Mouse (Mus musculus) heart, embryonic 14.5 days (tissue): ENCODE measurements around the gene Clta. TPM values are rescaled to one million over a fixed set of nuclear protein-coding genes. Genes with fewer than 3 reads are reported as not detected.

Experiments
- ATAC-seq: fragments of 200-750 bp; cut with Nextera tagmentation; 2 replicates; pipeline ENCODE4 v1.8.0; 2017; ENCODE audit warnings: low read depth, moderate TSS enrichment; ENCODE audit not compliant: insufficient number of reproducible peaks, insufficient read depth, low FRiP score
- H3K27ac ChIP-seq, 2 experiments: fragments of 200-500 bp in 1 of 2; fragments of 300-500 bp in 1 of 2; sonication (generic) in 1 of 2; replicated peaks in 1 of 2; 2 replicates each; pipeline ENCODE4 v1.5.1; 2012 to 2014; ENCODE audit warnings: low read depth in 2 of 2, low read length in 2 of 2, control low read depth in 1 of 2, mild to moderate bottlenecking in 1 of 2, mixed read lengths in 1 of 2; ENCODE audit not compliant: control insufficient read depth in 1 of 2, insufficient read depth in 1 of 2
- H3K27me3 ChIP-seq: fragments of 300-500 bp; sonication (generic); 2 replicates; pipeline ENCODE4 v1.6.1; 2014; ENCODE audit warnings: mild to moderate bottlenecking, low read length, control low read depth; ENCODE audit not compliant: control insufficient read depth, insufficient read depth
- H3K36me3 ChIP-seq: fragments of 300-500 bp; sonication (generic); 2 replicates; pipeline ENCODE4 v1.6.1; 2014; ENCODE audit warnings: mild to moderate bottlenecking, control low read depth, low read length, mixed read lengths; ENCODE audit not compliant: control insufficient read depth, insufficient read depth
- H3K4me1 ChIP-seq, 2 experiments: fragments of 200-500 bp in 1 of 2; fragments of 300-500 bp in 1 of 2; sonication (generic) in 1 of 2; 2 replicates each; pipeline ENCODE4 v1.6.1; 2012 to 2014; ENCODE audit warnings: low read length in 2 of 2, control low read depth in 1 of 2, mixed read lengths in 1 of 2; ENCODE audit not compliant: control insufficient read depth in 2 of 2, insufficient read depth in 2 of 2
- H3K4me2 ChIP-seq: fragments of 300-500 bp; sonication (generic); 2 replicates; pipeline ENCODE4 v1.6.1; 2014; ENCODE audit warnings: mild to moderate bottlenecking, low read length
- H3K4me3 ChIP-seq, 2 experiments: fragments of 200-500 bp in 1 of 2; fragments of 300-500 bp in 1 of 2; sonication (generic) in 1 of 2; 2 replicates each; pipeline ENCODE4 v1.5.1; 2012 to 2014; ENCODE audit warnings: low read length in 2 of 2, mild to moderate bottlenecking in 2 of 2, control low read depth in 1 of 2, low read depth in 1 of 2, moderate library complexity in 1 of 2; ENCODE audit not compliant: control insufficient read depth in 1 of 2, insufficient read depth in 1 of 2
- H3K9ac ChIP-seq: fragments of 300-500 bp; sonication (generic); 2 replicates; pipeline ENCODE4 v1.6.1; 2014; ENCODE audit warnings: mild to moderate bottlenecking, low read length
- H3K9me3 ChIP-seq: fragments of 300-500 bp; sonication (generic); 2 replicates; pipeline ENCODE4 v1.6.1; 2016; ENCODE audit warnings: low read length, control low read depth; ENCODE audit not compliant: control insufficient read depth
- WGBS: fragments of 180-500 bp; shearing (Covaris S2); extraction: QIAGEN DNeasy Blood & Tissue Kit; methylation state at CpG from one replicate; pipeline ENCODE4 v1.1.7; 2014; 5-methylcytosine and 5-hydroxymethylcytosine counted together
- polyA plus RNA-seq: library from polyadenylated mRNA; unstranded; fragments of >200 nt; fragmentation: Nextera tagmentation; extraction: Ambion mirVana; gene quantifications from 2 replicates; pipeline ENCODE4 v1.2.1, GENCODE M21; 2014

The Clta gene
- polyA plus RNA-seq, 1 experiment from 2014 or later = 154 TPM

DNA sequence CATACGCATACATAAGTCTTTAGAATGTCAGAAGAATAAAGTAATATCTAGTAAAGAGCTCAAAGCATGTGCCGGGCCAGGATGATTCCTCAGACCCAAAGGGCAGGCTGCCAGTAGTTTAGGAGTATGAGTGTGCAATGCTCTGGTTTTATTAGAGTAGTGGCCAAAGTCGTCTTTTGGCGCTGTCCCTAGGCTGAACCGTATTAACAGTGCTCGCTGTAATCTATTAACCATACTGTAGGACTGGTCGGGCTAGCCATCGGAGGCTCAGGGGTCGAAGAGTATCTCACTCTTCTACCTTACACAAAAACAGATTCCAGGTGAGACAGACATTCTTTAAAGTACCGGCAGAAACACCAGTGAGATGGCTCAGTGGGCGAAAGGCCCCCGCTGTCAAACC lies 12.5 kb downstream of the Clta start:
- H3K4me2 ChIP-seq = no peak overlapping the region
- peaks cover 54% of the 10 kb centered on the region for H3K36me3 ChIP-seq
- H3K27ac ChIP-seq = no peak overlapping the region
- H3K9me3 ChIP-seq = no peaks in the 10 kb centered on the region
- H3K9ac ChIP-seq = no peak overlapping the region
- H3K4me1 ChIP-seq = peaks cover 7 to 30% of the 10 kb centered on the region in 2 experiments
- no peak overlapping the region for H3K4me3 ChIP-seq
- 93% methylated on average over 12 of the region's 12 CpGs for WGBS
- H3K27me3 ChIP-seq = no peaks in the 10 kb centered on the region
- no peak for ATAC-seq

DNA sequence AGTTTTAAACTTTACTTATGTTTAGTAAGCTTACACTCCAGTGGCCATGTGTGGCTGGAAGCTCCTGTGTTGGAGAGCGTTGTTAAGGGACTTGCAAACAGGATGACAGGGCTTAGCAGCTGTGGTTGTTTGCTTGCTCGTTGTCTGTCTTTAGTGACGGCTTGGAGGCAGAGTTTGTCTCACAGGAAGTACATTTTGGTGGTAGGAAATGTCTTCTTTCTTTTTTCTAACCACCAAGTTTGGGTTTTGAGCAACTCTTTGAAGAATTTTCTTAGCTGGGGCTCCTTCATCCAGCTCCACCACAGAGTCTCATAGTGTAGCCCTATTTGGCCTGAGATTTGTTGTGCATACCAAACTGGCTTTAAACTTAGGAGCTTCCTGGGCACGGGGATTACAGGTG lies 18.1 kb downstream of the Clta start:
- Histone ChIP-seq H3K4me1 (peaks cover 2 to 10% of the 10 kb centered on the region in 2 experiments; a peak in 2 of 4 replicates), H3K4me2 (no peak overlapping the region), H3K9ac (no peak overlapping the region), H3K9me3 (no peaks in the 10 kb centered on the region), H3K27ac (no peak overlapping the region), H3K4me3 (no peak overlapping the region), H3K36me3 (peaks cover 93% of the 10 kb centered on the region), H3K27me3 (no peaks in the 10 kb centered on the region)
- ATAC-seq = no peak
- WGBS = 86% methylated on average over 4 of the region's 4 CpGs

DNA sequence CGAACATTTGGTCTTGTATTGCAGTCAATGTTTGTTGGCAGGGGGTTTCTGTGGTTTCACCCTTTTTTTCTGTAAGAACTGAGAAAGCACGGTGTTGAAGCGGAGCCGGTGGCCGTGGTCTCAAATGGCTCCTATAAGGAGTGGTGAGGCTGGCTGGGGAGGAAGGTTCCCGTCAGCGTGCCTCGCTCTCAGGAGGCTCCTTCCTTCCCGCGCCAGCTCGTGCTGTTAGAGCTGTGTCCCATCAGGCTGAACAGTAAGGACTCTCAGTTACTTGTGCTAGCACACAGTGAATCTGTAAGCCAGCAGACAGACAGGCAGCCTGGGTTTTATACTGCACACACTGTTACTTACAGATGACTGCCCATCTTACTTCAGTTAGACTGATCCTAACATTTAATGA lies 18.5 kb downstream of the Clta start:
- Histone ChIP-seq H3K4me2 (no peak overlapping the region), H3K27me3 (no peaks in the 10 kb centered on the region), H3K9ac (no peak overlapping the region), H3K9me3 (no peaks in the 10 kb centered on the region), H3K36me3 (peaks cover 98% of the 10 kb centered on the region), H3K27ac (no peak overlapping the region), H3K4me3 (no peak overlapping the region), H3K4me1 (peaks cover 2 to 15% of the 10 kb centered on the region in 2 experiments)
- ATAC-seq = no peak
- 89% methylated on average over 11 of the region's 11 CpGs for WGBS

DNA sequence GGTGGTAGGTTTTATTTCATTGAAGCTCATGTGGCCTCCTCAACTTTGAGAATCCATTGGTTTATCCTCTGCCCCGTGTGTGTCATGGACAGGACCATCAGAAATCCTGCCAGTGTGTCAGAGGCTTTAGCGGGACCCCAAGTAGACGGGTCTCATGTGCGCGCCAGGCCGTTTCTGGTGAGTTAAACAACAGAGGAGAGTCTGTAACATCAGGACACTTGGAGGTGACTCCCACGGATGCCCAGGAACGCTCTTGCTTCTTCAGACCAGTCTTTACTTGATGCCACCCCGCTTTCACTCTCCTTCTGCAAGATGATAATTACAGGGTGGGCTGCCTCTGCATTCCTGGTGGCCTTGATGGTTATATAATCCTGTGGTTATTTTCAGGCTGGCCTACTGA lies 19.4 kb downstream of the Clta start:
- no peak overlapping the region for H3K9ac ChIP-seq
- no peak overlapping the region for H3K27ac ChIP-seq
- H3K4me3 ChIP-seq = no peak overlapping the region
- peaks cover 4 to 17% of the 10 kb centered on the region in 2 experiments for H3K4me1 ChIP-seq
- no peak overlapping the region for H3K4me2 ChIP-seq
- no peaks in the 10 kb centered on the region for H3K9me3 ChIP-seq
- peaks cover 94% of the 10 kb centered on the region for H3K36me3 ChIP-seq
- 94% methylated on average over 9 of the region's 9 CpGs for WGBS
- no peak for ATAC-seq
- no peaks in the 10 kb centered on the region for H3K27me3 ChIP-seq

DNA sequence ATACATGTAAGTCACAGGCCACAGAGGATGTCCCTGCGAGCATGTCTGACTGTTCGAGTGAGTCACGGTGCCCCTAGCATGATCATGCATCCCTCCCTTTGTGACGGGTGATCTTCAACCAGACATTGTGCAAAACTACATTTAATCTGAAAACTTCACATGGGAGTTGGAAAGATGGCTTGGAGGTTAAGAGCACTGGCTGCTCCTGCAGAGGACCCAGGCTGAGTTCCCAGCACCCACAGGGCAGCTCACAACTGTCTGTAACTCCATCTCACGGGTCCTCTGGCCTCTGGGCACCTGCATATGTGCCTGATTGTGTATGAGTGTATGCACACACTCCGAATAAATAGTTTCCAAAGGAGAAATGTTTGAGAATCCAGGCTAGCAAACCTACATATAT lies 20.0 kb downstream of the Clta start:
- Histone ChIP-seq H3K36me3 (peaks cover 92% of the 10 kb centered on the region), H3K27me3 (no peaks in the 10 kb centered on the region), H3K4me1 (peaks cover 4 to 22% of the 10 kb centered on the region in 2 experiments), H3K4me2 (no peak overlapping the region), H3K4me3 (no peak overlapping the region), H3K27ac (no peak overlapping the region), H3K9me3 (no peaks in the 10 kb centered on the region), H3K9ac (no peak overlapping the region)
- no peak for ATAC-seq
- WGBS = 91% methylated on average over 6 of the region's 6 CpGs

DNA sequence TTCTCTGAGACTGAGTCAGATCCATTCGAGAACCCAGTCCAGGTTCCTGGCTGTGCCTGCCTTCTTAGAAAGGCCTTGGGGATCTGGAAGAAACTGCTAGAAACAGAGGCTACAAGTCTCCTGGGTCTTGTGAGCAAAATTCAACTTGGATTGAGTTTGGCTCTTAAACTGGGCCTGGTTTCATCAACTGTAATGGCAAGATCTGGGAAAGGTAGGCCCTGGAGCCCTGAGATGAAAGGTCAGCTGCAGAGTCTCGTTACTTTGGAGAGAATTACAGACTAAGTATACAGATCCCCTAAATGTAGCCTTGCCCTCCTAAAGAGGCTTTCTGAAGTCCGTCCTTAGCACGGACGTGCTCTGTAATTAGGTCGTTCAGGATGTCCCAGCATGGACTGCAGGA lies 21.3 kb downstream of the Clta start:
- no peak overlapping the region for H3K4me3 ChIP-seq
- H3K36me3 ChIP-seq = peaks cover 87% of the 10 kb centered on the region
- H3K27me3 ChIP-seq = no peaks in the 10 kb centered on the region
- no peak for ATAC-seq
- no peak overlapping the region for H3K4me2 ChIP-seq
- WGBS = 93% methylated on average over 6 of the region's 6 CpGs
- H3K9ac ChIP-seq = no peak overlapping the region
- H3K4me1 ChIP-seq = peaks cover 16 to 35% of the 10 kb centered on the region in 2 experiments
- H3K27ac ChIP-seq = no peak overlapping the region
- no peaks in the 10 kb centered on the region for H3K9me3 ChIP-seq

DNA sequence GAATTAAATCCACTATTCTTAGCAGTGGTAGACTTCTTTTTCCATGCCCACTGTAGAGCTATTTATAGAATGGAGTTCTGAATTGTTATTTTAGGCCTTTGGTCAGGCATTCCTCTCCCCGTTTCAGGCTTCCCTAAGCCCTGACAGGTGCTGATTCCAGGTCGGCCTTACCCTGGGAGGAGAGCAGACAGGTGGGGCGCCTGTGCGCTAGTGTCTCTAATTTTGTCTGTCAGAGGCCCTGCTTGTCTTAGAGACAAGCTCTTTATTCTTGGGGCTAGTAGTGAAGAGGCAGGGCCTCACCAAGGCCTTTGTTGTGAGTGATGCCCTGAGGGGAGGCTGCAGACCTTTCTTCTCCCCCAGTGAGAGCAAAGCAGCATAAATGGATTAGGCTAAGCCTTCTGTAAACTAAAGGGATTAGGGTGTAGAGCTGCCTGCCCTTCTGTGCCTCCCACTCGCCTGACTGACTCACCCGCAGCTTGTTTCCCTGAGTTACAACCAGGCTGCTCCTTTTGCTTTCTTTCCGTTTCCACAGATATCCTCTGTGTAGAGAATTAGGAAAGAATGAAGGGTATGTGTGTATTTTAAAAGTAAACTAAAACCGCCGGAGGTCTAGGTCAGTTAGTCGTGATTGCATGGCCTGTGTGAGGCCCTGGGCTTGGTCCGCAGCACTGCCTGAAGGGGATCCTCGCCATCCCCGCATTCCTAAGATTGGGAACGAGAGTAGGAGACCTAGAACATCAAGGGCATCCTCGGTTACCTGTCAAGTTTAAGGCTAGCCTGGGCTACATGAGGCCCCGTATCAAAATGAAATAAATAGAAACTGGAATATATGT lies 24.3 kb downstream of the Clta start:
- WGBS = 33% methylated on average over 16 of the region's 16 CpGs

More for the DNA sequence above, 24.3 kb downstream of the Clta start:
- no peaks in the 10 kb centered on the region for H3K27me3 ChIP-seq
- ATAC-seq = no peak
- H3K9ac ChIP-seq = peak overlapping the region; percentile 49
- H3K27ac ChIP-seq = peak overlapping the region; percentile 93 to 98
- H3K4me3 ChIP-seq = no peak overlapping the region
- H3K36me3 ChIP-seq = peaks cover 85% of the 10 kb centered on the region
- peak overlapping the region; percentile 50 for H3K4me2 ChIP-seq
- H3K4me1 ChIP-seq = peaks cover 21 to 47% of the 10 kb centered on the region in 2 experiments
- no peaks in the 10 kb centered on the region for H3K9me3 ChIP-seq
